Mouse (Mus musculus) heart, postnatal 0 days (tissue): Measurements from ENCODE around the gene Gas2l2.

ENCODE experiments used
- CTCF ChIP-seq: IDR thresholded peaks from 2 replicates; pipeline ENCODE4 v1.5.1; 2016; ENCODE audit warnings: antibody characterized with exemption, control low read depth, low read depth
- EP300 ChIP-seq: IDR thresholded peaks from 2 replicates; pipeline ENCODE4 v1.6.1; 2016; ENCODE audit warnings: antibody characterized with exemption, low read depth

DNA sequence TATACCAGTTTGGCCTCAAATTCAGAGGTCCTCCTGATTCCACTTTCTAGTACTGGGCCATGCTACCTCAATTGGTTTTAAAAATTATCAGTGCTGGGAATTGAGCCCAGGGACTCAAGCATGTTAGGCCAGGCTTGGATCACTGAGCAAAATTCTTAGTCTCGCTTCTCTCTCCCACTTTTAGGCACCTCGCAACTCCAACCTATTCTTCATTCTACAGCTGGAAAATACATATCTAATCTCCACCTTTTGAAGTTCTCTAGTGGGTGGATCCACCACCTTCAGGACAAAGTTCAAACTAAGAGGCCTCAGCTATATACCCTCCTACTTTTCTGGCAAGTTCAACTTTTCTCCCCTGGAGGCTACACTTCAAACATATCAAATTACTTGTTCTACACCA, 42.5 kb upstream of the Gas2l2 start:
- TF ChIP-seq CTCF (no peak), EP300 (no peak)
